Mouse (Mus musculus) urinary bladder, adult 18-20 months (tissue): ENCODE measurements around the gene Nrip1.
A peak's percentile ranks its signal among the peaks of the same experiment; 100 is the strongest.

Source experiments
- DNase-seq, 2 experiments: peaks; one replicate each; pipeline ENCODE4 v3.0.0; 2022; ENCODE audit warnings: low spot score in 2 of 2, mixed read lengths in 2 of 2

Nrip1 gene

GRCm38 (mm10) chr16:76372045-76372940 is 1.3 kb downstream of the Nrip1 start:
- peak; percentile 52 to 74 for DNase-seq

- DNase-seq, result no peak
Measured at GRCm38 (mm10) chr16:76371614-76371917, 2.1 kb downstream of the Nrip1 start.

- no peak for DNase-seq
Measured at GRCm38 (mm10) chr16:76370716-76371613, 2.7 kb downstream of the Nrip1 start.

GRCm38 (mm10) chr16:76370041-76370715 is 3.4 kb downstream of the Nrip1 start:
- DNase-seq, result no peak

GRCm38 (mm10) chr16:76369236-76369635 is 4.4 kb downstream of the Nrip1 start:
- no peak for DNase-seq

GRCm38 (mm10) chr16:76367261-76367908 is 6.2 kb downstream of the Nrip1 start:
- DNase-seq, result no peak

- DNase-seq, result no peak
Measured at GRCm38 (mm10) chr16:76365790-76366406, 7.7 kb downstream of the Nrip1 start.

GRCm38 (mm10) chr16:76365237-76365636 is 8.4 kb downstream of the Nrip1 start:
- no peak for DNase-seq

- DNase-seq, result no peak
Measured at GRCm38 (mm10) chr16:76363641-76364040, 10.0 kb downstream of the Nrip1 start.

- DNase-seq, result no peak
Measured at GRCm38 (mm10) chr16:76362982-76363381, 10.6 kb downstream of the Nrip1 start.

- no peak for DNase-seq
Measured at GRCm38 (mm10) chr16:76360441-76360840, 13.2 kb downstream of the Nrip1 start.

GRCm38 (mm10) chr16:76358757-76359156 is 14.9 kb downstream of the Nrip1 start:
- no peak for DNase-seq

GRCm38 (mm10) chr16:76358128-76358748 is 15.4 kb downstream of the Nrip1 start:
- DNase-seq, result no peak

GRCm38 (mm10) chr16:76357155-76357554 is 16.5 kb downstream of the Nrip1 start:
- DNase-seq, result no peak

- DNase-seq, result no peak
Measured at GRCm38 (mm10) chr16:76355947-76356550, 17.6 kb downstream of the Nrip1 start.

- no peak for DNase-seq
Measured at GRCm38 (mm10) chr16:76355267-76355666, 18.4 kb downstream of the Nrip1 start.

GRCm38 (mm10) chr16:76354841-76355240 is 18.8 kb downstream of the Nrip1 start:
- no peak for DNase-seq

- no peak for DNase-seq
Measured at GRCm38 (mm10) chr16:76354289-76354688, 19.3 kb downstream of the Nrip1 start.

GRCm38 (mm10) chr16:76350922-76351321 is 22.7 kb downstream of the Nrip1 start:
- DNase-seq, result no peak

- DNase-seq, result no peak
Measured at GRCm38 (mm10) chr16:76349053-76349452, 24.6 kb downstream of the Nrip1 start.
